Mouse (Mus musculus): ENCODE measurements at regions not wholly inside any gene's neighbourhood (a gene's known extent, or its start where the extent isn't known, plus 50 kb on each side); places are given as distances from the start of the nearest gene placed in this dataset.
"Not testable (repeated sequence)": the region's sequence is repeated elsewhere in the genome, so short reads cannot be mapped to it uniquely, and the experiment has no call there.

GRCm38 (mm10) chr6:149246166-149246701 is 57.7 kb upstream of the Amn1 start:
- no peak for ATAC-seq (replicated peaks; ENCODE audit: poor library complexity, severe bottlenecking)

- ATAC-seq (replicated peaks; ENCODE audit: poor library complexity, severe bottlenecking) = not testable (repeated sequence)
Measured at GRCm38 (mm10) chr6:149245716-149246115, 57.2 kb upstream of the Amn1 start.

- ATAC-seq (replicated peaks; ENCODE audit: poor library complexity, severe bottlenecking) = peak; percentile 84
Measured at GRCm38 (mm10) chr6:149244159-149244558, 55.6 kb upstream of the Amn1 start.

- no peak for ATAC-seq (replicated peaks; ENCODE audit: poor library complexity, severe bottlenecking)
Measured at GRCm38 (mm10) chr6:149243384-149243783, 54.9 kb upstream of the Amn1 start.

GRCm38 (mm10) chr6:149238333-149238732 is 49.8 kb upstream of the Amn1 start:
- ATAC-seq (replicated peaks; ENCODE audit: poor library complexity, severe bottlenecking) = no peak
